Mouse (Mus musculus): ENCODE data around the gene Snx29. TPM values are rescaled to one million over a fixed set of nuclear protein-coding genes. Genes with fewer than 3 reads are reported as not detected.
"Not testable (repeated sequence)": the region's sequence is repeated elsewhere in the genome, so short reads cannot be mapped to it uniquely, and the experiment has no call there.

Gene Snx29
- polyA plus RNA-seq, 1 experiment from 2014 or later = 13.2 TPM

GRCm38 (mm10) chr16:11315786-11316320 lies 6.9 kb upstream of the Snx29 start:
- no peak overlapping the region for H3K4me2 ChIP-seq
- no peaks in the 10 kb centered on the region for H3K9me3 ChIP-seq
- no peaks in the 10 kb centered on the region for H3K27me3 ChIP-seq
- H3K9ac ChIP-seq = no peak overlapping the region
- 79% methylated on average over 5 of the region's 5 CpGs for WGBS
- no peak for ATAC-seq (ENCODE audit: insufficient number of reproducible peaks, low FRiP score, low TSS enrichment, low read depth)
- H3K4me3 ChIP-seq = no peak overlapping the region
- H3K4me1 ChIP-seq = no peaks in the 10 kb centered on the region
- H3K36me3 ChIP-seq = no peaks in the 10 kb centered on the region
- no peak overlapping the region for H3K27ac ChIP-seq

GRCm38 (mm10) chr16:11316748-11317147 lies 6.0 kb upstream of the Snx29 start:
- no peaks in the 10 kb centered on the region for H3K9me3 ChIP-seq
- H3K4me3 ChIP-seq = no peak overlapping the region
- WGBS = 76% methylated on average over 5 of the region's 5 CpGs
- no peaks in the 10 kb centered on the region for H3K36me3 ChIP-seq
- no peak overlapping the region for H3K9ac ChIP-seq
- no peaks in the 10 kb centered on the region for H3K4me1 ChIP-seq
- no peak for ATAC-seq (ENCODE audit: insufficient number of reproducible peaks, low FRiP score, low TSS enrichment, low read depth)
- no peak overlapping the region for H3K27ac ChIP-seq
- no peak overlapping the region for H3K4me2 ChIP-seq
- no peaks in the 10 kb centered on the region for H3K27me3 ChIP-seq

DNA sequence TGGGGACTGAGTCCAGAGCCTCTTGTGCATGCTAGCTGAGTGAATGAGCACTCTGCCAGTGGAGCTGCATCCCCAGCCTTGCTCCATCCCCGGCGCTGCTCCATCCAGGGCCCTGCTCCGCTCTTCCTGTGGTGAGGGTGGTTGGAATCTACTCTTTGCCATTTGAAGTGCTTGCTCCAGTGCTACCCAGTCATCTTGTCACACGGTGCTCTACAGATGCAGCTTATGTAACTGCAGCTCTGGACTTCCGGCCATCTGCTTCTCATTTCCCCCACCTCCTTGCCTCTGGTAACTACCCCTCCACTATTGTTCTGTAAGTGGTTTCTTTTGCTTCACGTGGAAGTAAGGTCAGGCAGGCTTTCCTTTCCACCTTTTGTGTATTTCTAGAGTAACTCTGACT lies 5.4 kb upstream of the Snx29 start:
- H3K9me3 ChIP-seq = no peaks in the 10 kb centered on the region
- no peaks in the 10 kb centered on the region for H3K27me3 ChIP-seq
- no peak overlapping the region for H3K9ac ChIP-seq
- no peaks in the 10 kb centered on the region for H3K36me3 ChIP-seq
- H3K4me2 ChIP-seq = no peak overlapping the region
- no peak overlapping the region for H3K4me3 ChIP-seq
- peaks cover 5% of the 10 kb centered on the region; the same call in 1 of the 2 replicates for H3K4me1 ChIP-seq
- 29% methylated on average over 6 of the region's 6 CpGs for WGBS
- no peak for ATAC-seq (ENCODE audit: insufficient number of reproducible peaks, low FRiP score, low TSS enrichment, low read depth)
- H3K27ac ChIP-seq = no peak overlapping the region

DNA sequence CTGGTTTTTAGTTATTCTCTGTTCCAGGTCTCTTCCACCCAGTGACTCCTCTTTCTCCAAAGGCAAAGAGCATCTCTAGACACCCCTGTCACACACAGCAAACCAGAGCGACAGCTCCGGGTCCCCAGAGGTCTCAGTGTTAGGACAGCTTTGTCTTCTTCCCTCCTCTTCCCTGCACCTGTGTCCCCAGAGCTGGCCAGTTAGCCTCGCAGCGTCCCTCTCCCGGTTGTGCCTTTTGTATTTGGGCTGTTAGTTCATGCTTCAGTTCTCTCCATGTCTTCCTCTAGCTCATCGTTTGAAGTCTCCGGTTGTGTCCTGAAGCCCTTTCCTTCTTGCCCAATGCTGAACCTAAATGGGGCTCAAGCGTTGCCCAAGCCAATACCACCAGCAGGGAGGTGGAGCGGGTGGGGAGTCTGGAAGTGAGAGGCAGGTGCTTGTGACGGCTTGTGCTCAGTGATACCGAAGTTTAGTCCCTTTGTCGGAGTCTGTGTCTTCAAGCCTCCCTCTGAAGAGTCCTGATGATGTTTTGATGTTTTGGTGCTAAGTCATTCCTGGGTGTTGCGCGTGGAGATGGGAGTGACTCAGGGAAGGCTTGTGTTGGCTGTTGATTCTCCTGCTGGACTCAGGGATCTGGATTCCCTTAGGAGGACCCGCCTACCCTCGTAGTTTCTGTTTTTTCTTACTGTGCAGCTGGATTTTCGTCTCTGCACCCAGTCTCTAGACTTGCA lies 780 bp downstream of the Snx29 start:
- H3K4me3 ChIP-seq = peak overlapping the region; percentile 86
- peak overlapping the region; percentile 88 for H3K27ac ChIP-seq
- no peaks in the 10 kb centered on the region for H3K27me3 ChIP-seq
- peak overlapping the region; percentile 80 for H3K4me2 ChIP-seq
- H3K9ac ChIP-seq = peak overlapping the region; percentile 87
- no peaks in the 10 kb centered on the region for H3K9me3 ChIP-seq
- 3% methylated on average over 17 of the region's 17 CpGs for WGBS
- ATAC-seq (ENCODE audit: insufficient number of reproducible peaks, low FRiP score, low TSS enrichment, low read depth) = no peak
- H3K36me3 ChIP-seq = no peaks in the 10 kb centered on the region
- H3K4me1 ChIP-seq = peaks cover 15% of the 10 kb centered on the region

DNA sequence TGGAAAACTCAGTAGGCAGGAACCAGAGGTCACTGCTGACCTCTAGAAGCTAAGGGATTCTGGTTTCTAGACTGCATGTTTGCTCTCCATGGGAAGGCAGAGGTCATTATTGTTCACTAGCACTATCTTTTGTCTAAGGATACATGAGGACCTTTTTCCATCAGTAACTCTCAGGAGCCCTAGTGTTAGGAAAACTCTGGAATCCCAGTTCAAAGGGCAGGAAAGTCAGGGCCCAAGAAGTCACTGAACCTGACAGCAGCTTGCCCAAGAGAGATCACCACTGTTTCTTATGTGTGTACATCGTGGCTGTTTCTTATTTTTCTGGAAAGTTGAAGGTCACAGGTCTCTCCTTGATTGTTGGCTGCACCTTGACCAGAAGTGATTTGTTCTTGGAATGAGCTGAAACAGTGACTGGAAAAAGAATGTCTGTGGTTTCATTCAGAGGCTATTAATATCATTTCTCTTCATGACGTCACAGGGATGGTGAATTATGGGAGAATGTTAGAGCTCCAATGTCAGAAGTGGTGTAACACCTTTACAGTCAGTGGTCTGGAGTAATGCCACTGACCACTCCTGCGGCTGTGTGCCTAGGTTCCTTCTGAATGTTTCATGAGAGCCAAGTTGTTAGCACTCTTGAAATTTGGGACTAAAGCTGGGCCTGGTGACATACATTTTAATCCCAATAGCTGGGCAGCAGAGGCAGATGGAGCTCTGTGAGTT lies 7.5 kb downstream of the Snx29 start:
- WGBS = 71% methylated on average over 3 of the region's 3 CpGs
- no peak overlapping the region for H3K27ac ChIP-seq
- H3K36me3 ChIP-seq = no peaks in the 10 kb centered on the region
- H3K9ac ChIP-seq = no peak overlapping the region
- H3K27me3 ChIP-seq = no peaks in the 10 kb centered on the region
- H3K9me3 ChIP-seq = no peaks in the 10 kb centered on the region
- no peak overlapping the region for H3K4me3 ChIP-seq
- no peak for ATAC-seq (ENCODE audit: insufficient number of reproducible peaks, low FRiP score, low TSS enrichment, low read depth)
- no peaks in the 10 kb centered on the region for H3K4me1 ChIP-seq
- H3K4me2 ChIP-seq = no peak overlapping the region

GRCm38 (mm10) chr16:11331030-11331429 lies 8.3 kb downstream of the Snx29 start:
- H3K4me2 ChIP-seq = no peak overlapping the region
- H3K9ac ChIP-seq = no peak overlapping the region
- no peaks in the 10 kb centered on the region for H3K27me3 ChIP-seq
- no peak overlapping the region for H3K4me3 ChIP-seq
- no peak for ATAC-seq (ENCODE audit: insufficient number of reproducible peaks, low FRiP score, low TSS enrichment, low read depth)
- WGBS = 81% methylated on average over 1 of the region's 1 CpGs
- H3K36me3 ChIP-seq = no peaks in the 10 kb centered on the region
- no peaks in the 10 kb centered on the region for H3K9me3 ChIP-seq
- H3K4me1 ChIP-seq = no peaks in the 10 kb centered on the region
- H3K27ac ChIP-seq = no peak overlapping the region

DNA sequence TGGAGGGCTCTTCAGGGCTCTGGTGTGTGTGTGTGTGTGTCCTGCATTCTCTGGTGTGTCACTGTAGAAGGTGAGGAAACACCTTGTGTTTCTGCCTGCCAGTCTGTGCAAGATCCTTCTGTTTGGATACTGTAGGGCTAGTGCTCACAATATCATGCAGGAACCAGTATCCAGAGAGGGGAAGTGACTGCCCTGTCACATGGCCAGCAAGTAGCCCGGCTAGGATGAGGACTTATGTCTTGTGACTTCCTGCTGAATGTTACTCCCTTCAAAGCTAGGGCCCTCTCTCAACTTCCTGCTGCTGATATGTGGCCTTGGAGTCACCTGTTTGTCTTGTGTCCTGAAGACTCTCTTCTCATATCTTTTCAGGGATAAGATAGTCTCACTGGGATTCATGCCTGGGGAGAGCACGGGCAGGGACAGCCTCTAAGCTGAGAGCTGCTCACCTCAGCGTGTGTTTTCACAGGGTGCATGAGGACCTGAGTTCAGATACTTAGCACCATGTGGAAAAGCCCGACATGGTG lies 20.6 kb downstream of the Snx29 start:
- Histone ChIP-seq H3K9ac (no peak overlapping the region), H3K4me1 (no peaks in the 10 kb centered on the region), H3K4me3 (no peak overlapping the region), H3K4me2 (no peak overlapping the region), H3K9me3 (no peaks in the 10 kb centered on the region), H3K36me3 (no peaks in the 10 kb centered on the region), H3K27ac (no peak overlapping the region), H3K27me3 (no peaks in the 10 kb centered on the region)
- no peak for ATAC-seq (ENCODE audit: insufficient number of reproducible peaks, low FRiP score, low TSS enrichment, low read depth)
- 79% methylated on average over 4 of the region's 4 CpGs for WGBS

DNA sequence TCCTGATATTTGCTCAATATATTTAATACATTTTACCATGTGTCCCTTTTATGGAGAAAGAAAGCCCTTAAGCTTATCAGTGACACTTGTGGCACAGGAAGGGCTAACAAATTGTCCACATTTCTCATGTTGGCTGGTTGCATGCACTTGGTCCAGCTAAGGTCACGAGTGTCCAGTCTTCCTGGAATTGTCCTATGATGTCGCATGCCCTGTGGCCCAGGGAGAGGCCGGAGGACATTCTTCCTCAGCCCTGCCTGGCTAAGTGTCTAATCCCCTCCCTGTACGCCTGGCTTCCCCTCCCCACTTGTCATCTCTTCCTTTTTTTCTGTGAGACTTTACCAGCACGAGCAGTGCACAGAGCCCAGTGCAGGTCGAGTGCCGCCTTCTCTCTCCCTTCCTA lies 29.2 kb downstream of the Snx29 start:
- Histone ChIP-seq H3K36me3 (peaks cover 17% of the 10 kb centered on the region), H3K4me2 (no peak overlapping the region), H3K4me1 (no peaks in the 10 kb centered on the region), H3K4me3 (no peak overlapping the region), H3K27ac (no peak overlapping the region), H3K9me3 (no peaks in the 10 kb centered on the region), H3K27me3 (no peaks in the 10 kb centered on the region), H3K9ac (no peak overlapping the region)
- ATAC-seq (ENCODE audit: insufficient number of reproducible peaks, low FRiP score, low TSS enrichment, low read depth) = no peak
- 86% methylated on average over 7 of the region's 7 CpGs for WGBS

- Histone ChIP-seq H3K27ac (no peak overlapping the region), H3K9me3 (no peaks in the 10 kb centered on the region), H3K27me3 (no peaks in the 10 kb centered on the region), H3K4me2 (no peak overlapping the region), H3K4me1 (no peaks in the 10 kb centered on the region), H3K9ac (no peak overlapping the region), H3K36me3 (no peaks in the 10 kb centered on the region), H3K4me3 (no peak overlapping the region)
- 71% methylated on average over 5 of the region's 5 CpGs for WGBS
- ATAC-seq (ENCODE audit: insufficient number of reproducible peaks, low FRiP score, low TSS enrichment, low read depth) = no peak
Measured at GRCm38 (mm10) chr16:11359173-11359572, 36.5 kb downstream of the Snx29 start.

DNA sequence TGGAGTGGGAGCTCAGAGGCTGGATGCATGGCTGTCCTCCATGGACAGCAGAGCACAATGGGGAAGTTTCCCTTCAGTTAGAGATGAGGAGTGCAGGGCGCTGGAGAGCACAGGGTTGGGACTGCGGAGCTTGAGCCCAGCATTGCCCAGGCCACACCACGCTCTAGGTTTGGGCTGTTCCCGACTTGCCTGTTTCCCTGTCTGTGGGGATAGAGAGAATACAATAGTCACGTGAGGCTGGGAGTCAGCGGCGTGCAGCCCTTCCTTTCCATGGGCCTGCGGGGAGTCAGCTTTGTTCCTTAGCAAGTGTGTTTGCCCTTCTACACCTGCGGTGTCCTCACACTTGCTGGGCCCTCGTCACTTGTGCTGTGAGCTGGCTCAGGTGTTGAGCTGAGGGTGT lies 37.2 kb downstream of the Snx29 start:
- Histone ChIP-seq H3K4me1 (no peaks in the 10 kb centered on the region), H3K36me3 (no peaks in the 10 kb centered on the region), H3K4me3 (no peak overlapping the region), H3K27ac (no peak overlapping the region), H3K27me3 (no peaks in the 10 kb centered on the region), H3K9ac (no peak overlapping the region), H3K4me2 (no peak overlapping the region), H3K9me3 (no peaks in the 10 kb centered on the region)
- no peak for ATAC-seq (ENCODE audit: insufficient number of reproducible peaks, low FRiP score, low TSS enrichment, low read depth)
- WGBS = 54% methylated on average over 10 of the region's 10 CpGs

DNA sequence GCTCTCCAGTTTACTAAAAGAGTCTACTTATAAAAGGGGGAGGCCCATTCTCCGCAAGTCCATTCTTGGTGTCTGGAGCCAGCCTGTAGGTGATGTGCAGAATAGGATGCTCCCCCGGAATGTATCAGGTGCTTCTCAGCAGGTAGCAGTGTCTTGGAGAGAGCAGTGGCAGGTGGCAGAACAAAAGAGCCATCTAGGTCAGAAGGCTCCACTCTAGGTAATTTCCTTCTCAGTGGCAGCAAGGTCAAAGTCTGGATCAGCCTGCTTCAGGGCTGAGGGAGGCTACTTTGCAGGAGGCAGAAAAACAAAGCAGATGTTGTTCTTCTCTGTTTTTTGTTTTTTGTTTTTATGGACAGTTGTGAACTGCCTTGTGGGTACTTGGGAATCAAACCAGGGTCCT lies 37.9 kb downstream of the Snx29 start:
- not testable (repeated sequence) for ATAC-seq (ENCODE audit: insufficient number of reproducible peaks, low FRiP score, low TSS enrichment, low read depth); H3K36me3 ChIP-seq; H3K9me3 ChIP-seq; H3K27me3 ChIP-seq; H3K4me2 ChIP-seq; H3K9ac ChIP-seq; H3K4me1 ChIP-seq; H3K4me3 ChIP-seq; H3K27ac ChIP-seq
- WGBS = 89% methylated on average over 2 of the region's 2 CpGs

DNA sequence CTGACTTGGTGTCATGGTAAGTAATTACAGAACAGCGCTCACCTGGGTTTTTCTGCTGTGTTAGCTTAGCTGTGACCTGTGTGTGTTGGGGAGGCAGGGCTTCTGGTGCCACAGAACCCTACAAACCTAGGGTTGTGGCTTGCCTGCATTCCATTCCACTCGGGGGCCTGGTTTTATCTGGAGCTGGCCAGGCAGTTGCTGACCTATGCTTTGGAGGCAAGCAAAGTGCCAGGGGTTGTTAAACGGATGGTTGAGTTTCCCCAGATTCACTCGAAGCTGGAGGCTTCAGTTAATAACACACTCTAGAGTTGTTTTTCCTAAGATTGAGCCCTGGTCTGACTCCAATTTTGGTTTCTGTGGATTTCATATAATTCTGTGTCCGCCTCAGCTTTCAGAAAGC lies 42.9 kb downstream of the Snx29 start:
- WGBS = 45% methylated on average over 5 of the region's 5 CpGs
- Histone ChIP-seq H3K4me1 (peaks cover 10% of the 10 kb centered on the region; the same call in 1 of the 2 replicates), H3K27ac (0 out of 2 replicates have a peak overlapping the region, but pooled peaks have one; percentile 17)

More for the DNA sequence above, 42.9 kb downstream of the Snx29 start:
- Histone ChIP-seq H3K27me3 (no peaks in the 10 kb centered on the region), H3K4me3 (no peak overlapping the region), H3K36me3 (0 out of 2 replicates have a peak, but pooled peaks cover 3% of the 10 kb centered on the region), H3K9me3 (no peaks in the 10 kb centered on the region), H3K4me2 (no peak overlapping the region), H3K9ac (no peak overlapping the region)
- no peak for ATAC-seq (ENCODE audit: insufficient number of reproducible peaks, low FRiP score, low TSS enrichment, low read depth)

Measured in limb, embryonic 15.5 days (tissue).